Mouse (Mus musculus) gastrocnemius, adult 18-20 months (tissue): ENCODE measurements around the gene Pipox. TPM values are rescaled to one million over a fixed set of nuclear protein-coding genes. Genes with fewer than 3 reads are reported as not detected.
A peak's percentile ranks its signal among the peaks of the same experiment; 100 is the strongest.

Source experiments
- DNase-seq: peaks from one replicate; pipeline ENCODE4 v3.0.0; 2021; ENCODE audit warnings: low spot score
- total RNA-seq, 2 experiments: library from RNA; stranded (reverse); gene quantifications; 2 replicates each; pipeline ENCODE4 v1.2.3; 2021

Pipox gene
- total RNA-seq, 2 experiments from 2014 or later, result not detected

DNA sequence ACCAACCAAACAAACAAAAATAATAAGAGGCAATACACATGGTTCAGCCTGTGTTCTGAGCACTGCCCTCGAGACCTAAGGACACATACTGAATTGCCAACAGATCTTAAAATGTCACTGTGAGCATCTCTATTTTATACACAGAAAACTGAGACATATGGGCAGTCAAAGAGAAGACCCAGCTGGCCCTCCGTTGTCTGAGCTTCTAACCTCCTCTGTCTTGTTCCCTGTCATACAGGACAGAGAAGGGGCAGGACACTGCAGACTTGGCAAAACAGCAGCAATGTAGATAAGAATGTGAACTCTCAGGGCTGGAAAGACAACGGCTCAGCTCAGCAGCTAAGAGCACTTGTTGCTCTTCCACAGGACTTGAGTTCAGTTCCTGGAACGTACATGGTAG, 14.6 kb upstream of the Pipox start:
- DNase-seq, result no peak

- no peak for DNase-seq
These were observed 12.9 kb upstream of the Pipox start for GRCm38 (mm10) chr11:77906747-77907174.

- peak; percentile 53 for DNase-seq
These were observed 12.3 kb upstream of the Pipox start for GRCm38 (mm10) chr11:77906097-77906687.

GRCm38 (mm10) chr11:77904707-77905106, 10.8 kb upstream of the Pipox start:
- DNase-seq, result no peak

DNA sequence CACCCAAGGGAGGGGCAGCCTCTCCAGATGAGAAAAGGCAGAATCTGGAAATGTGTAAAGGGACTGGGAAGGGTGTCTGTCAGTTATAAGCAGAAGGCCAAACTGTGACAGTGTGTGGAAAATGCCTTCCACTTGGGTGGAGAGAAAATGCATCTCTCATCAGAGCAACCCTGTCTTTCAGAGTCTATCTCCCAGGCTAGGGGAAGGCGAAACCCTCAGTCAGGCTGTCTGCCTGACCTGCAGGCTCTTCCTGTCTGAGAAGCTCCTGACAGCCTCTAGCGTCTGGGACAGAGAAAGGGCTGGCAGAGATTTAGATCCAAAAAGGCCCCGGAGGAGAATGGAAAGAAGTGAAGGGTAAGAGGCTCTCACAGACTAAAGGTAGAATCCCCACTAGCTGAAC, 9.9 kb upstream of the Pipox start:
- DNase-seq, result no peak

- DNase-seq, result no peak
These were observed 8.0 kb upstream of the Pipox start for GRCm38 (mm10) chr11:77901775-77902355.

DNA sequence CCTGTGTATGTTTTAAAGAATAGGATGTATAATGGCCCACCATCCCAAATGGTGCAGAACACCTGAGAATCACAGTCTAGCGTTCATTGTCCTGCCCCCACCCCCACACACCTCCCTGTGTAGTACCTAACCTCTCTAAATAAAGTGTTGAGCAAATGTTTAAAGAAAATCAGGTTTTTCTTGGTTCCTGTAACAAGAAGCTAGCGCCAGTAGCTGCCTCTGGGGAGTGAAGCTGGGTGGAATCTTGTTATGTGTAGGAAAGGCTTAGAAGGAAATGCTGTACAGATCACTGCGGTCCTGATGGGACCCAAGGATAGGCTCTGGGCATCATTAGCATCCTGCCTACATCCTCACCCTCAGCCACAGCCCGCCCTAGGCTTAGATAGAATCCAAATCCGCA, 7.5 kb upstream of the Pipox start:
- DNase-seq, result no peak

GRCm38 (mm10) chr11:77900696-77901095, 6.8 kb upstream of the Pipox start:
- DNase-seq, result no peak

- DNase-seq, result no peak
These were observed 6.3 kb upstream of the Pipox start for GRCm38 (mm10) chr11:77900187-77900586.

GRCm38 (mm10) chr11:77896820-77897805, 3.2 kb upstream of the Pipox start:
- DNase-seq, result no peak

GRCm38 (mm10) chr11:77896480-77896819, 2.6 kb upstream of the Pipox start:
- no peak for DNase-seq

- no peak for DNase-seq
These were observed 2.1 kb upstream of the Pipox start for GRCm38 (mm10) chr11:77896011-77896410.

DNA sequence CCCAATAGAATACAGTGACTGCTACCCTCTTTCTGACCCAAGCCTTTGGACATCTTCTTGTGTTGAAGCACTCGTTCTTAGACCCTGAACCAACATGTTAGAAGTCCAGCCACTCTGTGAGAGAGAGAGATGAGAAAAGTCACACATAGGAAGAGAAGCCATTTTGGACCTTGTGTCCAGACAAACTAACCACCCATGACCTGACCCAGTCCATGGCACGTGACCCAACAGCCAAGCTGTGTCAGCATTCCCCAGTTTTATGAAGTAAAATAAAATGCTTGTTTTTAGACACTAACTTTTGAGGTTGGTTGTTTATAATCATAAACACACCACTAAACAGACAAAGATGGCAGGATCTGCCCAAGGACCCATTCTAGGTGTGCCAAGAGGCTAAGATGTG, 1.1 kb upstream of the Pipox start:
- DNase-seq, result no peak

DNA sequence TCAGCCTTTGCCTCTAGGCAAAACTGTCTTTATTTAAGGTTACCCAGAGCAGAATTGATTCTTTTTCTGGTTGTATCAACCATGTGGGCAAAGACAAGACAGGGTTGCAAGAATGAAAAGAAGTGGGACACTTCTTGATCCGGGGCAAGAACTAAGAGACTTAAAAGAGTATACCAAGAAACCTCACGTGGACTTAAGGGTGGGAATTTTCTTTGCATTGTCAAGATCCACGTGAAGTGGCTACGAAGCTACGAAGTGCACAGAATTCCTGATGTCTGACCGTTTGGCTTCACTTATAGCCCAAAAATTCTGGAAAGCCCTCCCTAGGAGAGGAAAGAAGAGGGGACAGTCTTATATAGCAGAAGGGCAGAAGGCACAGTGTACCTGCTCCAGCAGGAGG, 613 bp downstream of the Pipox start:
- DNase-seq, result no peak

DNA sequence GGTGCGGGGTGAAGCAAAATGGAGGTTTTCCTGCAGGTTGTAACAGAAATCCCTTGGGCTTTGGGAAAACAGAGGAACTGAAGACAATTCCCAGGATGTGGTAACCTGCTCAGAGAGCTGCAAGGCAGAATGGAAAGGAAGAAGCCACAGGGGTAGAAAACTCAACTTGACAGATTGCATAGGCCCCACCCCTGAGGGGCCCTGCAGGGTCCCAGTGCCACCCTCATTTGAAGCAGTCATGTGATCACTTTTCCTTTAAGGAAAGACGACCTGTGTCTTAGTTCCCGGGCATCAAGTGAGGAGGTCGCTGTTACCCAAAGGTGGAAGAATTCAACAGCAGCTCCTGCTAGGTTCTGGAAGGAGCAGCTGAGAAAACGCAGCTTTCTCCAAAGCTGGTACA, 1.0 kb downstream of the Pipox start:
- DNase-seq, result no peak

DNA sequence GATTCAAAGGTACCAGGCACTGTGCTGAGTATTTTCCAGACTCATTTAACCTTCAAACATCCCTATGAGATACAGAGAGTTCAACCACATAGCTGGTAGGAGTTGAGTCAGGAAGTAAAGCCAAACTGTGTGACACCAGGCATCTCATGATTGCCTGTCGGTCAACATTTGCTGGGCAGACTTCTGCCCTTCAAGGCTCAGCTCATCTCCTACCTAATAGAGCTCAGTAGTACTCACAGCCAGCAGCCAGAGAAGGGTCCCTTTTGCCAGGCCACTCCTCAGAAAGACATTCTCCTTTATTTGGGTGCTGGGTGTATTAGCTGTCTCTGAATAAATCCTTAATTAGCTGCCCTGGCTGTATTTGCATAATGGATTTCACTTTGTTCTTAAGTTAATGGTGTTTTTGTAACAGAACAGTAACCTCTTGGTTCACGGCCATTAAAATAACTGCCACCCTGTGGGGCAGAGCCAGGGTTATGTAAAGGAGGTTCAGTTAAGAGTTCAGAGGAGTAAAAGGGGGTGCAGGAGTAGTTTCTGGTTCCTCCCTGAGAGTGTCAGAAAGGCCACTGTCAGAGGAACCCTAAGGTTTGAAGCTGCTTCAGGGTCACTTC, 3.1 kb downstream of the Pipox start:
- no peak for DNase-seq

- DNase-seq, result no peak
These were observed 4.4 kb downstream of the Pipox start for GRCm38 (mm10) chr11:77889484-77889883.

DNA sequence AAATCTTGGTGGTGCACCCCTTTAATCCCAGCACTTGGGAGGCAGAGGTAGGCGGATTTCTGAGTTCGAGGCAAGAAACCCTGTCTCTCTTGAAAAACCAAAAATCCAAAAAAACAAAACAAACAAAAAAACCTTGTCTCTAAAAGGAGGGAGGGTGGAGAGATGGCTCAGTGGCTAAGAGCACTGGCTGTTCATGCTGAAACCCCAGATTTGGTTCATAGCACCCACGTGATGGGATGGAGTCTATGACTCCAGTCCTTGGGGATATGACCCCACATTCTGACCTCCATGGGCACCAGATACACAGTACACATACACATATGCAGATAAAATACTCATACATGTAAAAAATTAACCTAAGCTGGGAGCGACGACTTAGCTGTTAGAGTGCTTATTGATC, 5.0 kb downstream of the Pipox start:
- DNase-seq, result no peak

- no peak for DNase-seq
These were observed 6.4 kb downstream of the Pipox start for GRCm38 (mm10) chr11:77887373-77887960.

GRCm38 (mm10) chr11:77885246-77885575, 8.7 kb downstream of the Pipox start:
- DNase-seq, result no peak

DNA sequence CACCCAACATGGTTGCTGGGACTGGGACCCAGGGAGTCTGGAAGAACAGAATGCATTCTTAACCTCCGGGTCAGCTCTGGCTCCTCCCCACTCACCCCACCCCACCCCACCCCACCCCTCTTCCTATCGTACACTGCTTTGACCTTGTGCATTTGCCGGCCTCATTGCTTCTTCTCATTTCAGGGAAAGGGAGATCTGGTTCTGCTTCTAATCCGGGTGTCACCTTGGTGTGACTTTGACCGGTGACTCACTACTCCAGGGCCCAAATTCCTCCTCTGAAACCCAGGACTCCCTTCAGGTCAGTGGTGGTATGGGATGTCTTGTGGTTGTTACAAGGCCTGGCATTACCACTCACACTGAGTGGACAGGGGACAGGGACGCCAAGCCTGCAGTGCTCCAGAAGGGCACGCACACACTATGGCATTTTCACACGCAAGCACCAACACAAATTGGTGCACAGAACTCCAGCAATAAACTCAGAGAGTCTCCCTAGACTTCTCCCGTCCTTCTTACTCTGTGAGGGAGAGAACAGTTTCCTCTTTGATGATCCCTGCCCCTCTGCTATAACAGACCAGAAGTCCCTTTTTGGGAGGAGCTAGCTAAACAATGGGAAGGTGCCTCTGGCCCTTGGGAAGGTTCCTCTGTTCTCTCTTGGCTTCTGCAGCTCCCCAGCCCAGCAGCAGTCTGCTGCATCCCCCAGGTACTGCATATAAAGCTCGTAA, 9.2 kb downstream of the Pipox start:
- no peak for DNase-seq
